Mouse (Mus musculus): ENCODE data around the gene Atad3a.

The Atad3a gene

DNA sequence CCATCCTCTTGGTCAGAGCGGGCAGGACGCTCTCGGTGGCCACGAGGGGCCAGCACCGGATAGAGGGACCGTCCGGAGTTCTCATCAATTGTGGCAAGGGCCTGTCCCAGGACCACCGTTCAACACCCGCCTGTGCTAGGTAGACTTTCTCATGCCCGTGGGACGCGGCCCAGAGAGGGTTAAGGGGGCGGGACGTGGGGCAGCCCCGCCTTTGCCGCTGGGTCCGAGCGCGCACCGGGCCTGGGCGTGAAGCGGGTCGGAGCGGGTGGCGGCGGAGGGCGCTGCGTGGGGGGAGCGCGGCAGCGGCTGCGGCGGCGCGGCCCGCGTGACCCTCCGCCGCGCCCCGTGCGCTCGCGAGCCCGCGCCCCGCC is 66.8 kb downstream of the Atad3a start, which contains the start of gene Fndc10:
Fndc10 (plus strand) TSS at position 232 of the 371 bp plus-strand sequence.
- DNase-seq (ENCODE audit: low spot score) = peak; percentile 63

DNA sequence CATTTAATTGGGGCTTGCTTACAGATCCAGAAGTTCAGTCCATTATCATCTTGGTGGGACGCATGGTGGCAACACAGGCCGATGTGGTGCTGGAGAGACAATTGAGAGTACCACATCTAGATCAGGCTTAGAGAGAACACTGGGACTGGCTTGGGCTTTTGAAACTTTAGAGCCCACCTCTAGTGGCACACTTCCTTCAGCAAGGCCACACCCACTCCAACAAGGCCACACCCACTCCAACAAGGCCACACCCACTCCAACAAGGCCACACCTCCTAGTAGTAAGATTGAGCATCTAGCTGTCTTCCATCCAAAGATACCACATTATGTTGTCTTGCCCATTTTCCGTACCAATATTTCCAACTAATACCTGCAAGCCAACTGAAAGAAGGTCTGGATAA is 68.5 kb downstream of the Atad3a start:
- DNase-seq (ENCODE audit: low spot score) = no peak

Data from urinary bladder, postnatal 25 days (tissue).